Mouse (Mus musculus) forebrain, embryonic 14.5 days (tissue): ENCODE data around the gene Eva1b. TPM values are rescaled to one million over a fixed set of nuclear protein-coding genes. Genes with fewer than 3 reads are reported as not detected.

Source experiments
- ATAC-seq: fragments of 200-750 bp; cut with Nextera tagmentation; 2 replicates; pipeline ENCODE4 v1.8.0; 2017; ENCODE audit warnings: mild to moderate bottlenecking, moderate library complexity
- DNase-seq: peaks from one replicate; pipeline ENCODE4 v3.0.0-alpha.2; 2015; ENCODE audit warnings: low spot score
- H3K27ac ChIP-seq: fragments of 300-500 bp; sonication (generic); 2 replicates; pipeline ENCODE4 v1.5.1; 2014; ENCODE audit warnings: low read depth, mild to moderate bottlenecking, control low read depth, low read length, moderate library complexity
- H3K27me3 ChIP-seq: fragments of 300-500 bp; sonication (generic); replicated peaks from 2 replicates; pipeline ENCODE4 v1.6.1; 2014; ENCODE audit warnings: low read length, control low read depth, mixed read lengths; ENCODE audit not compliant: control insufficient read depth, insufficient read depth
- H3K36me3 ChIP-seq: fragments of 300-500 bp; sonication (generic); 2 replicates; pipeline ENCODE4 v1.6.1; 2014; ENCODE audit warnings: low read length, control low read depth; ENCODE audit not compliant: control insufficient read depth, insufficient read depth
- H3K4me1 ChIP-seq: fragments of 300-500 bp; sonication (generic); 2 replicates; pipeline ENCODE4 v1.6.1; 2014; ENCODE audit warnings: antibody characterized with exemption, low read length, control low read depth; ENCODE audit not compliant: control insufficient read depth, insufficient read depth
- H3K4me2 ChIP-seq: fragments of 300-500 bp; sonication (generic); 2 replicates; pipeline ENCODE4 v1.6.1; 2014; ENCODE audit warnings: mild to moderate bottlenecking, control low read depth, low read length
- H3K4me3 ChIP-seq: fragments of 300-500 bp; sonication (generic); 2 replicates; pipeline ENCODE4 v1.5.1; 2014; ENCODE audit warnings: low read depth, low read length, control low read depth
- H3K9ac ChIP-seq: fragments of 300-500 bp; sonication (generic); 2 replicates; pipeline ENCODE4 v1.6.1; 2014; ENCODE audit warnings: mild to moderate bottlenecking, low read length, control low read depth, moderate library complexity
- H3K9me3 ChIP-seq: fragments of 300-500 bp; sonication (generic); replicated peaks from 2 replicates; pipeline ENCODE4 v1.6.1; 2016; ENCODE audit warnings: low read length, control low read depth, mixed read lengths; ENCODE audit not compliant: control insufficient read depth
- WGBS: fragments of 180-500 bp; shearing (Covaris S2); extraction: QIAGEN DNeasy Blood & Tissue Kit; methylation state at CpG from one replicate; pipeline ENCODE4 v1.1.7; 2014; 5-methylcytosine and 5-hydroxymethylcytosine counted together
- polyA plus RNA-seq: library from polyadenylated mRNA; unstranded; fragments of >200 nt; fragmentation: Nextera tagmentation; extraction: Ambion mirVana; gene quantifications from 2 replicates; pipeline ENCODE4 v1.2.1, GENCODE M21; 2014

Eva1b gene
- polyA plus RNA-seq, 1 experiment from 2014 or later = 13.4 TPM

DNA sequence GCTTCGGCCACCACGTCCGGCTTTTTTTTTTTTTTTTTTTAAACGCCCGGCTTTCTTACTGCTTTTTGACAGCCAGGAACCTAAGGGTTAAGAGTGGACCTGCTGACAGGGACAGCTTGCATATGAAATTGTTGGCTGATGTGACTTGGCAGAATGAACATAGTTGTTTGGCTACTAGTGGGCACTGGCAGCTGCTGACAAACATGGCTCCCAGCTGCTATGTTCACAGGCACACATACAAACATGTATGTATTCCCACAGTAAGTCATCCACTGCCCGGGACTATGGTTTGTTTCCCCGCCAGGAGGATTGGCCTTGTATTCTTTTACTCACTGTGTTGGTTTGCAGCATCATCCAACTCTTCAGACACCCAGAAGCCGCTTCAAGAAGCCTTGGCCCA lies 30.4 kb upstream of the Eva1b start:
- Histone ChIP-seq H3K4me1 (no peaks in the 10 kb centered on the region), H3K9ac (no peak overlapping the region), H3K9me3 (no peaks in the 10 kb centered on the region; the same call in 1 of the 2 replicates), H3K4me2 (no peak overlapping the region), H3K27me3 (no peaks in the 10 kb centered on the region), H3K4me3 (no peak overlapping the region), H3K36me3 (no peaks in the 10 kb centered on the region), H3K27ac (no peak overlapping the region; the same call in 1 of the 2 replicates)
- DNase-seq (no peak), ATAC-seq (no peak)
- 88% methylated on average over 8 of the region's 8 CpGs for WGBS

DNA sequence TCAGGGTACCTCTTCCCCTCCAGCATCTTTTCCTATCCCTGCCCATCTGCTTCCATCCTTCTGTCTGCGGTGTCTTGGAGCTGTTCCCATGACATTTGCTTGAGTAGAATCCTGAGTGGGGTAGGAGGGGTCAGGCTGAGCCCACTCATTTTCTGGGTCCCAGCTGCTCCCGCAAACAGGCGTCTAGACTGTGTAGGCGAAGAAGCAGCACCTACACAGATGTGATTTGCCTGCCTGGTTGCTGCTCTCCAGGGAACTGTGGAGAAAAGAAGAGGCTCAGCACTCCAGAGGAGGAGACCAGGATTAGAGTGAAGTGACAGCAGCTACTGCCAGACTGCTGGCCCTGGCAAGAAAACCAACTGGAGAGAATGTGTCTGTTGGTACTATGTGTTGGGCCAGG lies 28.9 kb upstream of the Eva1b start:
- Histone ChIP-seq H3K27ac (peak overlapping the region; percentile 70), H3K4me1 (no peaks in the 10 kb centered on the region)
- peak; percentile 61; the same call in 1 of the 2 replicates for ATAC-seq

GRCm38 (mm10) chr4:126119051-126119450 lies 28.5 kb upstream of the Eva1b start:
- DNase-seq = no peak
- Histone ChIP-seq H3K27me3 (no peaks in the 10 kb centered on the region), H3K9ac (no peak overlapping the region), H3K4me2 (no peak overlapping the region), H3K4me1 (no peaks in the 10 kb centered on the region), H3K9me3 (no peaks in the 10 kb centered on the region; the same call in 1 of the 2 replicates), H3K4me3 (no peak overlapping the region), H3K36me3 (peaks cover 6% of the 10 kb centered on the region; the same call in 1 of the 2 replicates), H3K27ac (peak overlapping the region; percentile 70)
- WGBS = 89% methylated on average over 1 of the region's 1 CpGs
- no peak for ATAC-seq

More for the DNA sequence above, 28.9 kb upstream of the Eva1b start:
- Histone ChIP-seq H3K36me3 (0 out of 2 replicates have a peak, but pooled peaks cover 4% of the 10 kb centered on the region), H3K27me3 (no peaks in the 10 kb centered on the region), H3K4me2 (no peak overlapping the region), H3K9me3 (no peaks in the 10 kb centered on the region; the same call in 1 of the 2 replicates), H3K4me3 (no peak overlapping the region), H3K9ac (no peak overlapping the region)
- 76% methylated on average over 4 of the region's 4 CpGs for WGBS
- peak; percentile 46 for DNase-seq

DNA sequence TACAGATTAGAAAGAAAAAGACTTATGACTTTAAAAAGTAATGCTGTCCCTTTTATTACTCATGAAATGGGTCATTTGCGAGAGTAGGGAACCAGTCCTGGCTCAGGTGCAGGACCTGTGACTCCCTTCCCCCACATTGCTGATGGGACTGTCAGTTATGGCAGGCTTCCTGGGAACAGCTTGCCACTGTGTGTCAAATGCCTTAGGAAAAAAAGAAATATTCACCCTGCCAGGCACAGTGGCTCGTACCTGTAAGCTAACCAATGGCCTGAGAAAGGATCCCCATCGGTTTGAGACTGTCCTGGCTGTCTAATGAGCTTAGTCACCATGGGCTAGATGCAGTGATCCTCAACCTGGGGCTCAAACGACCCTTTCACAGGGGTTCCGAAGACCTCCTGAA lies 27.5 kb upstream of the Eva1b start:
- Histone ChIP-seq H3K4me3 (no peak overlapping the region), H3K4me1 (no peaks in the 10 kb centered on the region), H3K27me3 (no peaks in the 10 kb centered on the region), H3K36me3 (peaks cover 16% of the 10 kb centered on the region; the same call in 1 of the 2 replicates), H3K4me2 (no peak overlapping the region), H3K9ac (no peak overlapping the region), H3K27ac (no peak overlapping the region), H3K9me3 (no peaks in the 10 kb centered on the region; the same call in 1 of the 2 replicates)
- DNase-seq (no peak), ATAC-seq (no peak)
- 85% methylated on average over 5 of the region's 5 CpGs for WGBS

- WGBS = 92% methylated on average over 2 of the region's 2 CpGs
- Histone ChIP-seq H3K27me3 (no peaks in the 10 kb centered on the region), H3K9ac (no peak overlapping the region), H3K27ac (no peak overlapping the region), H3K4me2 (no peak overlapping the region), H3K4me1 (no peaks in the 10 kb centered on the region), H3K4me3 (no peak overlapping the region), H3K9me3 (no peaks in the 10 kb centered on the region; the same call in 1 of the 2 replicates), H3K36me3 (peaks cover 20% of the 10 kb centered on the region)
- no peak for DNase-seq
- ATAC-seq = no peak
Measured at GRCm38 (mm10) chr4:126120506-126120905, 27.0 kb upstream of the Eva1b start.

DNA sequence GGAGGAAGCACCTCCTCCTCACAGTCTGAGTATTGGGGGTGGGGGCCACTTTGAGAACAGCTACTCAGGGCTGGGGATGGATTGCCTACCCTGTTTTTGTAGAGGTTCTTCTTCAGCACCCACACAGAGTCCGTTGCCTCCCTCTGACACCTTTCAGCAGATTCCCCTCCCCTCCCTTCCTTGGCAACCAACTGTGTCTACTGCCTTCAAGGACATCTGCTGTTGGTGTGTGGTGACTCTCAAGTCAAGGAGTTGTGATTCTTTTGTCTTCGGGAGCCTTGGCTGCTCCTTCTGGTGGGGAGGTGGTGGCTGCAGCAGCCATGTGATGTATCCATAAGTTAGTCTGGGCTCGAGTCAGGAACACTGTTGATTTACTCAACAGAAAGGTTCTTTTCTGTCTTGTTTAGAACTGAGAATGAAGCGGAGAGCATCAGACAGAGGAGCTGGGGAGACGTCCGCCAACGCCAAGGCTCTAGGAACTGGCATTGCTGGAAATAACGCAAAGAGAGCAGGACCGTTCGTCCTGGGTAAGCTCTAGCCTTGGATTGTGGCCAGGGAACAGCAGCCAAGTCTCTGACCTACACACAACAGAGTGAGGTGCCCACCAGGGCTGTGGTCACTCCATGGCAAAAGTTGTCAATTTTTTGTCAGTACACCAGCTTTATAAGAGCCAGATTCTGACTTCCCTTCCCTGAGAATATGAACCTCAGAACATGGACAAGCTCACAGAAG lies 24.1 kb upstream of the Eva1b start:
- 83% methylated on average over 10 of the region's 10 CpGs for WGBS
- DNase-seq = no peak
- Histone ChIP-seq H3K27ac (0 out of 2 replicates have a peak overlapping the region, but pooled peaks have one; percentile 5), H3K36me3 (peaks cover 42% of the 10 kb centered on the region), H3K4me1 (no peaks in the 10 kb centered on the region), H3K9ac (no peak overlapping the region), H3K9me3 (no peaks in the 10 kb centered on the region; the same call in 1 of the 2 replicates), H3K27me3 (no peaks in the 10 kb centered on the region), H3K4me3 (no peak overlapping the region), H3K4me2 (no peak overlapping the region)
- ATAC-seq = no peak

DNA sequence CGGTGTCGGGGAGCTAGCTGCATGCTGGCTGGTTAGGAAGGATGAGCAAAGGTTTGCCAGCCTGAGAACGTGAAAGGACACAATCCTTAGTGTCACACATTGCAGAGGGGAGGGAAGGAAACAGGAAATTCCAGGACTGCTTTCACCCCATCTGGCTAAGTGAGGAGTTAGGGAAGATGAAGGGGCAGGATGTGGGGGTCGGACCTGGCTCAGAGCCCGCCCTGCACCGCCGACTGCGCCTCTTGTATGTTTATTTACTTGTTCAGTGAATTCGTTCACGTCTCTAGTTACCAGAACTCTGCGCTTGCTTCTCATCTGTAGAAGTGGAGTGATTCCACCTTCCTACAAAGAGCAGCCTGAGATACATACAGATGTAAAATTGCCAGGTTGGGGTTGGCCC lies 17.0 kb upstream of the Eva1b start:
- Histone ChIP-seq H3K4me1 (peaks cover 4% of the 10 kb centered on the region), H3K27ac (no peak overlapping the region), H3K4me3 (no peak overlapping the region), H3K27me3 (no peaks in the 10 kb centered on the region), H3K4me2 (no peak overlapping the region), H3K9me3 (no peaks in the 10 kb centered on the region), H3K36me3 (peaks cover 57% of the 10 kb centered on the region), H3K9ac (no peak overlapping the region)
- no peak for DNase-seq
- 84% methylated on average over 11 of the region's 11 CpGs for WGBS
- no peak for ATAC-seq

- Histone ChIP-seq H3K9me3 (no peaks in the 10 kb centered on the region), H3K4me1 (peaks cover 4% of the 10 kb centered on the region), H3K27me3 (no peaks in the 10 kb centered on the region), H3K27ac (peak overlapping the region; percentile 56; the same call in 1 of the 2 replicates), H3K4me3 (no peak overlapping the region), H3K9ac (no peak overlapping the region), H3K4me2 (no peak overlapping the region), H3K36me3 (peaks cover 56% of the 10 kb centered on the region)
- peak; percentile 77 for DNase-seq
- WGBS = 59% methylated on average over 10 of the region's 10 CpGs
- ATAC-seq = peak; percentile 62; the same call in 1 of the 2 replicates
Measured at GRCm38 (mm10) chr4:126131290-126132121, 16.0 kb upstream of the Eva1b start.
